Mouse (Mus musculus): ENCODE data around the gene Cdc42se2. TPM values are rescaled to one million over a fixed set of nuclear protein-coding genes. Genes with fewer than 3 reads are reported as not detected.

Gene Cdc42se2
- polyA plus RNA-seq, 1 experiment from 2014 or later = 187 TPM

GRCm38 (mm10) chr11:54712849-54713248, 74.6 kb downstream of the Cdc42se2 start:
- Histone ChIP-seq H3K27ac (no peak overlapping the region), H3K9me3 (no peaks in the 10 kb centered on the region), H3K4me3 (no peak overlapping the region), H3K36me3 (replicated peaks) (peaks cover 62% of the 10 kb centered on the region), H3K4me1 (0 out of 2 replicates have a peak, but pooled peaks cover 4% of the 10 kb centered on the region), H3K27me3 (ENCODE audit: poor library complexity, severe bottlenecking) (no peaks in the 10 kb centered on the region)
- no peak for DNase-seq (ENCODE audit: extremely low spot score, low spot score)
- WGBS = 85% methylated on average over 2 of the region's 2 CpGs

- Histone ChIP-seq H3K27ac (no peak overlapping the region), H3K27me3 (ENCODE audit: poor library complexity, severe bottlenecking) (no peaks in the 10 kb centered on the region), H3K9me3 (no peaks in the 10 kb centered on the region), H3K4me3 (no peak overlapping the region), H3K36me3 (replicated peaks) (peaks cover 41% of the 10 kb centered on the region), H3K4me1 (0 out of 2 replicates have a peak, but pooled peaks cover 4% of the 10 kb centered on the region)
- DNase-seq (ENCODE audit: extremely low spot score, low spot score) = no peak
- 88% methylated on average over 4 of the region's 4 CpGs for WGBS
Measured at GRCm38 (mm10) chr11:54710512-54711293, 76.8 kb downstream of the Cdc42se2 start.

DNA sequence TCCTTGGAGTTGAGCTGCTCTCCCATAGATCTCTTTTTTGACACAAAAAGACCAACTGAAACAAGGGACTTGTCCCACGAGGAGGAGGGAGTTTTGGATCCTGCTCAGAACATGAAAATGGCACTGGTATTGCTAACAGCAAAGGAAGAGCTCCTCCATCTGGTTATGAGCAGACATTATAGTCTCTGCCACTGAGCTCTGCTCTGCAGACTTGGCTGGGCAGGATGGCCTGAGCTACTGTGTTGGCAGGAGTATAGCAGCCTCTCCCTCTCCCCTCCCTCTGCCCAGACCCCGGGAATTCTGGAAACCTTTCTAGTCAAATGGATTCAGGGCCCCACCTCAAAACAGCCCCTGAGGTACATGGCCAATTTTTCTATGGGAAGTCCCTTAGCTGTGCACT, 77.8 kb downstream of the Cdc42se2 start:
- Histone ChIP-seq H3K36me3 (replicated peaks) (peaks cover 30% of the 10 kb centered on the region), H3K9me3 (no peaks in the 10 kb centered on the region), H3K27ac (no peak overlapping the region), H3K4me1 (0 out of 2 replicates have a peak, but pooled peaks cover 4% of the 10 kb centered on the region), H3K27me3 (ENCODE audit: poor library complexity, severe bottlenecking) (no peaks in the 10 kb centered on the region), H3K4me3 (no peak overlapping the region)
- DNase-seq (ENCODE audit: extremely low spot score, low spot score) = no peak
- WGBS = 81% methylated on average over 2 of the region's 2 CpGs

DNA sequence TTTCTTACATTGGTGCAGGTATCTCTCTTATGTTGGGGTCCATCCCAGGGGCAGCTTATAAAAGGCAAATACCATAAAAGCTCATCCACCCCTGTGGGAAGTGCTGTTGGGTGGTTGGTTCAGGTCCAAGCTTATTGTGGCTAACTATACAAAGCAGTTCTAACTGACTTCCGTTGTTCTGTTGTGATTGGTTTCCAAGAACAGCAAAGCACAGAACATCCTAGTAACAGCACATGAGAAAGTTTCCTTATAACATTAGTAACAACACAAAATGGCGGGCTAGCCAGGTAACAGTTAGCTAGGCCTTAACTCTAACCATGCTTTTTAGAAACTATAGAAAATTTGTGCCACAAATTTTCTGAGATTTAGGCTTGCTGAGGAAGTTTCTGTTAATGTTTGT, 79.3 kb downstream of the Cdc42se2 start:
- H3K9me3 ChIP-seq = no peaks in the 10 kb centered on the region
- H3K27me3 ChIP-seq (ENCODE audit: poor library complexity, severe bottlenecking) = no peaks in the 10 kb centered on the region
- peaks cover 17% of the 10 kb centered on the region for H3K36me3 ChIP-seq (replicated peaks)
- 93% methylated on average over 2 of the region's 2 CpGs for WGBS
- peaks cover 8% of the 10 kb centered on the region; the same call in 1 of the 2 replicates for H3K4me1 ChIP-seq
- no peak for DNase-seq (ENCODE audit: extremely low spot score, low spot score)
- no peak overlapping the region for H3K27ac ChIP-seq
- H3K4me3 ChIP-seq = no peak overlapping the region

DNA sequence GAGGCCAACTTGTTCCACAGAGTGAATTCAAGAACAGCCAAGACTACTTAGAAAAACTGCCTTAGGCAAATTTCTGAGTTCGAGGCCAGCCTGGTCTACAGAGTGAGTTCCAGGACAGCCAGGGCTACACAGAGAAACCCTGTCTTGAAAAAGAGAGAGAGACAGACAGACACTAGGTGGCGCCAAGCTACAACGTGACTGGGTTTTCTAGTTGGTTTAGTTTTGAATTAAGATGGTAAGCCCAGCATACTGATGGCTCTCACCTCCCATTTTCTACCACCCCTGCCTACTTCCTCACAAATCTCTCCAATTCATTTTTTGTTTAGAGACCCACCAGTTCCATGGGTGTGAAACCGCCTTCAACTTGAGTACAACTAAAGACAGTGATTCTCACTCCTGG, 84.2 kb downstream of the Cdc42se2 start:
- H3K27ac ChIP-seq = no peak overlapping the region
- no peak overlapping the region for H3K4me3 ChIP-seq
- DNase-seq (ENCODE audit: extremely low spot score, low spot score) = peak; percentile 56
- no peaks in the 10 kb centered on the region for H3K9me3 ChIP-seq
- 0 out of 2 replicates have a peak, but pooled peaks cover 8% of the 10 kb centered on the region for H3K36me3 ChIP-seq (replicated peaks)
- no peaks in the 10 kb centered on the region for H3K27me3 ChIP-seq (ENCODE audit: poor library complexity, severe bottlenecking)
- H3K4me1 ChIP-seq = peaks cover 3% of the 10 kb centered on the region; the same call in 1 of the 2 replicates
- 35% methylated on average over 4 of the region's 4 CpGs for whole genome bisulfite sequencing

DNA sequence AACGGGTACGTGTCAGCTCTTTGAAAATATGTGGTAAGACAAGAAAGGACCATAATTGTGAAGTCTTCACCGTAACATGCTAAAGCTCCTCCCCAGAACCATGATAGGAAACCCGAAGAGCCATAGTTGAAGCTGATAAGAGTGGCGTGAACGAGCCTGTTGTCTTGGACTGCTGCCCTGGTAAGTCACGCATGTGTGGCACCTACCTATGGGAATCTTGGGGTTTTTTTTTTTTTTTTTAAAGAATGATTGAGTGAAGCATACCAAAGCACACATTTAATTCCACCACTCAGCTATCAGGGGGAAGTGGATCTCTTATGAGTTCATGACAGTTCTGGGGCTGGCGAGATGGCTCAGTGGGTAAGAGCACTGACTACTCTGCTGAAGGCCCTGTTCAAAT, 85.6 kb downstream of the Cdc42se2 start:
- H3K36me3 ChIP-seq (replicated peaks) = peaks cover 17% of the 10 kb centered on the region
- 97% methylated on average over 8 of the region's 8 CpGs for WGBS

GRCm38 (mm10) chr11:54699972-54700371, 87.5 kb downstream of the Cdc42se2 start:
- no peak for DNase-seq (ENCODE audit: extremely low spot score, low spot score)
- H3K27ac ChIP-seq = no peak overlapping the region
- H3K4me3 ChIP-seq = no peak overlapping the region
- H3K4me1 ChIP-seq = peaks cover 3% of the 10 kb centered on the region; the same call in 1 of the 2 replicates
- no peaks in the 10 kb centered on the region for H3K27me3 ChIP-seq (ENCODE audit: poor library complexity, severe bottlenecking)
- peaks cover 35% of the 10 kb centered on the region for H3K36me3 ChIP-seq (replicated peaks)
- 89% methylated on average over 3 of the region's 3 CpGs for WGBS
- H3K9me3 ChIP-seq = no peaks in the 10 kb centered on the region

More for the DNA sequence above, 85.6 kb downstream of the Cdc42se2 start:
- Histone ChIP-seq H3K27me3 (ENCODE audit: poor library complexity, severe bottlenecking) (no peaks in the 10 kb centered on the region), H3K4me1 (peaks cover 3% of the 10 kb centered on the region; the same call in 1 of the 2 replicates), H3K27ac (no peak overlapping the region), H3K9me3 (no peaks in the 10 kb centered on the region), H3K4me3 (no peak overlapping the region)
- DNase-seq (ENCODE audit: extremely low spot score, low spot score) = no peak

DNA sequence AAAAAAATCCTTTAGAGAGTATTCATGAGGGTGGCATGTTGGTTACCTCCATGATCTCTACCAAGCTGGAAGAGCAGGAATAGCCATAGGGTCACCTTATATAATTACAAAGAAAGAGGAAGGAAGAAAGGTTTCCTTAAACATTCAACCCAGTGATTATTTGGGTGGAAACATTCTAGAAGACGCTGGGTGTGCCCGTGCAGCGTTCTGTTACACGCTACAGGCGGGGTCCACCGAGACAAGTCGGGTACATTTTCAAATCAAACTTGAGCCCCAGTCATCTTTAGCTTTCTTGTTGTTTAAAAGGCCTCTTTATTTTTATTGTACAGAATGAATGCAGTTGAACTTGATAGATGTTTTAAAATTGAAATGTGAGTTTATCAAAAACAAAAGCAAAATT, 88.8 kb downstream of the Cdc42se2 start:
- Histone ChIP-seq H3K4me1 (no peaks in the 10 kb centered on the region), H3K27me3 (ENCODE audit: poor library complexity, severe bottlenecking) (no peaks in the 10 kb centered on the region), H3K27ac (no peak overlapping the region), H3K9me3 (no peaks in the 10 kb centered on the region), H3K36me3 (replicated peaks) (peaks cover 48% of the 10 kb centered on the region), H3K4me3 (no peak overlapping the region)
- no peak for DNase-seq (ENCODE audit: extremely low spot score, low spot score)
- WGBS = 94% methylated on average over 7 of the region's 7 CpGs

DNA sequence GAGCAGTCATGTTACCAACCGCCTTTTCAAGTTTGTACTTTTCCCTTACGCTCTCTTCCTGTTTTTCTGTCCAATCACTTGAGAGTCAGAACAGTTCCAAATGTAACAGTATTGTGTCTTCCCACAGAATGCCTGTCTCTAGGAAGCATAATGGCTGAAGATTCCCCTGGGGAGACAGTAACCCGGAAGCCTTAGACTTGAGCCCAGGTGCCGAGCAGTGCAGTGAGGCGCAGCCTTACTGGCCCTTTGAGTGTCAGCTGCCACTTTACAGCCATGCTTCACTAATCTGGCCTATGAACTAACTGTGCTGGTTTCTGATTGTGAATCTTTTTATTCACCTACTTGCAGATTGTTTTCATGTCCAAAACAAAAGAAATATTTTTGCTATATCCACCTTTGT, 89.9 kb downstream of the Cdc42se2 start:
- 95% methylated on average over 5 of the region's 5 CpGs for WGBS
- Histone ChIP-seq H3K4me1 (no peaks in the 10 kb centered on the region), H3K36me3 (replicated peaks) (peaks cover 54% of the 10 kb centered on the region), H3K27ac (no peak overlapping the region), H3K4me3 (no peak overlapping the region), H3K9me3 (no peaks in the 10 kb centered on the region), H3K27me3 (ENCODE audit: poor library complexity, severe bottlenecking) (no peaks in the 10 kb centered on the region)
- DNase-seq (ENCODE audit: extremely low spot score, low spot score) = no peak

DNA sequence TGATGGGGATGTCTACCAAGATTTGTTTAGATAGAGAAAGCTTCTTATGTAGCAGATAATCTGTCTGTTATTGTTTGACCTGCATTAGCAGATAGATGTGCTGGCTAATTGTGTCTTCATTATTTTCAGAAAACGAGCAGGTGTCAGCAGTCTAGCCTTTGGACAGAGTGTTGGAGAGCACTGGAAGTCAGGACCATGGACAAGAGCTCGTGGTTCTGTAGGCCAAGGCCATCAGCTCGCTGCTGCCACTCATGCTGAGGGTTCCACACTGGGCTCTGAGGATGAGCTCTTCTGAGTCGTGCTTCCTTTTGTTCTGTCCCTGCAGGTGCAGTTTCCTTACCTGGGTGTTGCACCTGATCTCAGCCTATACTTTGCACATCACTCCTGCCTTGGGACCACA, 91.5 kb downstream of the Cdc42se2 start:
- Histone ChIP-seq H3K27me3 (ENCODE audit: poor library complexity, severe bottlenecking) (no peaks in the 10 kb centered on the region), H3K4me1 (no peaks in the 10 kb centered on the region), H3K9me3 (no peaks in the 10 kb centered on the region), H3K36me3 (replicated peaks) (peaks cover 67% of the 10 kb centered on the region), H3K4me3 (no peak overlapping the region), H3K27ac (no peak overlapping the region)
- 75% methylated on average over 4 of the region's 4 CpGs for WGBS
- no peak for DNase-seq (ENCODE audit: extremely low spot score, low spot score)

- DNase-seq (ENCODE audit: extremely low spot score, low spot score) = no peak
- Histone ChIP-seq H3K27me3 (ENCODE audit: poor library complexity, severe bottlenecking) (no peaks in the 10 kb centered on the region), H3K9me3 (no peaks in the 10 kb centered on the region), H3K4me1 (no peaks in the 10 kb centered on the region), H3K4me3 (no peak overlapping the region), H3K27ac (no peak overlapping the region), H3K36me3 (replicated peaks) (peaks cover 73% of the 10 kb centered on the region)
- WGBS = 91% methylated on average over 8 of the region's 8 CpGs
Measured at GRCm38 (mm10) chr11:54694291-54694690, 93.2 kb downstream of the Cdc42se2 start.

GRCm38 (mm10) chr11:54693696-54694095, 93.8 kb downstream of the Cdc42se2 start:
- H3K27me3 ChIP-seq (ENCODE audit: poor library complexity, severe bottlenecking) = no peaks in the 10 kb centered on the region
- no peak for DNase-seq (ENCODE audit: extremely low spot score, low spot score)
- H3K36me3 ChIP-seq (replicated peaks) = peaks cover 74% of the 10 kb centered on the region
- WGBS = 96% methylated on average over 6 of the region's 6 CpGs
- no peaks in the 10 kb centered on the region for H3K9me3 ChIP-seq
- H3K4me3 ChIP-seq = no peak overlapping the region
- H3K27ac ChIP-seq = no peak overlapping the region
- no peaks in the 10 kb centered on the region for H3K4me1 ChIP-seq

GRCm38 (mm10) chr11:54691179-54691578, 96.3 kb downstream of the Cdc42se2 start:
- Histone ChIP-seq H3K9me3 (no peaks in the 10 kb centered on the region), H3K36me3 (replicated peaks) (peaks cover 72% of the 10 kb centered on the region), H3K27me3 (ENCODE audit: poor library complexity, severe bottlenecking) (no peaks in the 10 kb centered on the region), H3K27ac (no peak overlapping the region), H3K4me3 (no peak overlapping the region), H3K4me1 (no peaks in the 10 kb centered on the region)
- DNase-seq (ENCODE audit: extremely low spot score, low spot score) = no peak
- 91% methylated on average over 4 of the region's 4 CpGs for WGBS
